Mouse (Mus musculus) intestine, embryonic 15.5 days (tissue): ENCODE data around the gene Ifngr2. TPM values are rescaled to one million over a fixed set of nuclear protein-coding genes. Genes with fewer than 3 reads are reported as not detected.

Source experiments
- ATAC-seq: fragments of 200-750 bp; cut with Nextera tagmentation; 2 replicates; pipeline ENCODE4 v1.8.0; 2017; ENCODE audit warnings: moderate TSS enrichment, moderate library complexity
- H3K27ac ChIP-seq: fragments of 300-500 bp; sonication (generic); 2 replicates; pipeline ENCODE4 v1.5.1; 2015; ENCODE audit warnings: mild to moderate bottlenecking, inconsistent platforms
- H3K27me3 ChIP-seq: fragments of 300-500 bp; sonication (generic); replicated peaks from 2 replicates; pipeline ENCODE4 v1.6.1; 2015; ENCODE audit warnings: inconsistent platforms
- H3K36me3 ChIP-seq: fragments of 300-500 bp; sonication (generic); 2 replicates; pipeline ENCODE4 v1.6.1; 2015; ENCODE audit warnings: inconsistent platforms
- H3K4me1 ChIP-seq: fragments of 300-500 bp; sonication (generic); replicated peaks from 2 replicates; pipeline ENCODE4 v1.6.1; 2015; ENCODE audit warnings: inconsistent platforms
- H3K4me2 ChIP-seq: fragments of 300-500 bp; sonication (generic); replicated peaks from 2 replicates; pipeline ENCODE4 v1.6.1; 2015; ENCODE audit warnings: mild to moderate bottlenecking, inconsistent platforms
- H3K4me3 ChIP-seq: fragments of 300-500 bp; sonication (generic); replicated peaks from 2 replicates; pipeline ENCODE4 v1.5.1; 2015; ENCODE audit warnings: inconsistent platforms
- H3K9ac ChIP-seq: fragments of 300-500 bp; sonication (generic); 2 replicates; pipeline ENCODE4 v1.6.1; 2015; ENCODE audit warnings: inconsistent platforms
- H3K9me3 ChIP-seq: fragments of 300-500 bp; sonication (generic); 2 replicates; pipeline ENCODE4 v1.6.1; 2016; ENCODE audit warnings: inconsistent platforms
- WGBS: fragments of 180-500 bp; shearing (Covaris S2); methylation state at CpG from one replicate; pipeline ENCODE4 v1.1.7; 2015; 5-methylcytosine and 5-hydroxymethylcytosine counted together
- polyA plus RNA-seq: library from polyadenylated mRNA; unstranded; fragments of >200 nt; fragmentation: Nextera tagmentation; extraction: Ambion mirVana; gene quantifications from 2 replicates; pipeline ENCODE4 v1.2.1, GENCODE M21; 2015

The Ifngr2 gene
- polyA plus RNA-seq: 76.4 and 90.6 TPM in 2 replicates

DNA sequence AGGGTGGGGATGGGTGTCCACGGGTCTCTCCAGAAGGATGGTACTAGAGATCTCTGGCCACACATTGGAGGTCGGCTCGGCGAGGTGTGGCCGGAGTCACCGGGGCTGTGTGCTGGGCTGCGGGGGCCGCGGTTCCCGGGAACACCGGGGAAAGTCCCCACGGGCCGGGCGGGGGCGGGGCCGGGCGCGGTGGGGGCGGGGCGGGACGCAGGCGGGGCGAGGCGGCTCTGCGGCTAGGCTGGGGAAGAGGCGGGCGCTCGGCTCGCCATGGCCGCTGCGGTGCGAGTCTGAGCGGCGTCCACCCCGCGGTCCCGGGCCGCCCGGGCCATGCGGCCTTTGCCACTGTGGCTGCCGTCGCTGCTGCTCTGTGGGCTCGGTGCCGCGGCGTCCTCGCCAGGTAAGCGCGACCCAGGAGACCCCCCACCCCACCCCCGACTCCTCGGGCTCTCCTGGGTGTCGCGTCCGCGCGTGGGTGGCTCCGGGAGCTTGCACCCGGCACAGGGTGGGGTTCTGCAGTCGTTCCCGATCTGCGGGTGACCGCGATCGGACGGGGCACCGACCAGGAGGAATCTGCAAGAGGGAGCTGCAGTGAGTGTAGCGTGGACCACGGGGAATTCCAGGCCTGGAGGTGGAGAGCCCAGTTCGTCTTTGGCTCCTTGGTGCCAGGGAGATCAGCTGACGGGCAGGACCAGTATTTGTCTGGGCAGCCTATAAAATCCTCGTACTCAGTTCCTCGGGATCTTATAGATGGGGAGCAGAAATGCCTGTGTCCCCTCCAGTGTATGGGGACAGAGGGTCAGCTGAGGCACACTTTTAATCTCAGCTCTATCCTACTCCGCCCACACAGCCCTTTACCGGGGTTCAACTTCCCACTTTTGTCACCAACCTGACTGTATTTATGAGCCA, at the start of gene Ifngr2:
Gene Ifngr2, plus strand, starts transcription at position 237 of the 906 bp plus-strand sequence.
- Histone ChIP-seq H3K36me3 (no peaks in the 10 kb centered on the region), H3K4me1 (peaks cover 23% of the 10 kb centered on the region; the same call in 1 of the 2 replicates), H3K4me3 (peak within 1 kb of the TSS; percentile 95), H3K9me3 (no peaks in the 10 kb centered on the region), H3K9ac (peak within 1 kb of the TSS; percentile 98), H3K27me3 (no peaks in the 10 kb centered on the region), H3K4me2 (peak within 1 kb of the TSS; percentile 74), H3K27ac (peak within 1 kb of the TSS; percentile 86)
- WGBS: under 1% methylated on average over 53 of the region's 74 CpGs
- peak; percentile 84 for ATAC-seq

DNA sequence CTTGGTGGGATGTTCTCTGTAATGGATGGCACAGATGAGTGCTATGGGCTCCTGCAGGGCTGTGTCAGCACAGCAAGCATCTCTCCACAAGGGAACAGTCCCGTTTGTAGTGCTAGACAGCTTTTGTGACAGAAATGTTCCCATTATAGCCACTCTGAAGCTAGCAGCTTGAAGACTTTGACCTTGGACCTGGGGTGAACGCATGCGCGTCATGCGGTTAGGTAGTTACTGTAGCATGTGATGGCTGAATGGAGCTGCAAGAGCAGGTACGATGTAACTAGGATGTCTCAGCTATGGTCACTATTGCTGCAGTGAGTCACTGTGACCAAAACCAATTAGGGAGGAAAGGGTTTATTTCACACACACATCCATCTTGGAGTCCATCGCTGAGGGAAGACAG, 48.8 kb upstream of the Ifngr2 start:
- WGBS: 88% methylated on average over 7 of the region's 7 CpGs
- no peak overlapping the region for H3K9ac ChIP-seq

GRCm38 (mm10) chr16:91504701-91505100, 42.2 kb upstream of the Ifngr2 start:
- Histone ChIP-seq H3K4me3 (no peak overlapping the region), H3K4me2 (no peak overlapping the region), H3K9me3 (no peaks in the 10 kb centered on the region), H3K9ac (no peak overlapping the region), H3K27me3 (no peaks in the 10 kb centered on the region), H3K4me1 (no peaks in the 10 kb centered on the region), H3K27ac (no peak overlapping the region), H3K36me3 (peaks cover 34% of the 10 kb centered on the region)
- ATAC-seq: no peak
- 81% methylated on average over 7 of the region's 7 CpGs for WGBS

More for the DNA sequence above, 48.8 kb upstream of the Ifngr2 start:
- Histone ChIP-seq H3K4me3 (no peak overlapping the region), H3K27me3 (no peaks in the 10 kb centered on the region), H3K36me3 (peaks cover 37% of the 10 kb centered on the region), H3K4me1 (no peaks in the 10 kb centered on the region), H3K27ac (no peak overlapping the region), H3K4me2 (no peak overlapping the region), H3K9me3 (no peaks in the 10 kb centered on the region)
- ATAC-seq: no peak

DNA sequence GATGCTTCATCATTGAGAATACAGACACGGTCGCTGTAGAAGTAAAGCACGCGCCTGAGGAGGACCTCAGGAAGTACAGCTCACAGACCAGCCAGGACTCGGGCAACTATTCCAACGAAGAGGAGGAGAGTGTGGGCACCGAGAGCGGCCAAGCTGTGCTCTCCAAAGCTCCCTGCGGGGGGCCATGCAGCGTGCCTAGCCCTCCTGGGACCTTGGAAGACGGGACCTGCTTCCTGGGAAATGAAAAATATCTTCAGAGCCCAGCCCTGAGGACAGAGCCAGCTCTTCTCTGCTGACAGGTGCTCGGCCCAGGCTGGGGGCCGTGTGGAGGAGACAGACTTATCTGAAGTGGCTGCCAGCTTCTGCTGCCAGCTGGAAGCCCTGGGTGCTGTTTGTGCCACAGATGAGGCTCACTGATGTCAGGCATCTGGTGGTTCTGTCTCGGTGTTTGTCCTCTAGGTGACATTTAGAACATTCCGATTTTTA, 41.7 kb upstream of the Ifngr2 start:
- H3K9me3 ChIP-seq: no peaks in the 10 kb centered on the region
- H3K9ac ChIP-seq: no peak overlapping the region
- no peak overlapping the region for H3K4me3 ChIP-seq
- H3K27me3 ChIP-seq: no peaks in the 10 kb centered on the region
- WGBS: 89% methylated on average over 15 of the region's 15 CpGs
- no peaks in the 10 kb centered on the region for H3K4me1 ChIP-seq
- ATAC-seq: no peak
- peaks cover 30% of the 10 kb centered on the region for H3K36me3 ChIP-seq
- H3K27ac ChIP-seq: no peak overlapping the region
- no peak overlapping the region for H3K4me2 ChIP-seq

- WGBS: 94% methylated on average over 12 of the region's 12 CpGs
- no peak overlapping the region for H3K27ac ChIP-seq
- H3K36me3 ChIP-seq: peaks cover 25% of the 10 kb centered on the region
- H3K4me3 ChIP-seq: no peak overlapping the region
- no peak for ATAC-seq
- no peak overlapping the region for H3K9ac ChIP-seq
- H3K4me2 ChIP-seq: no peak overlapping the region
- H3K4me1 ChIP-seq: no peaks in the 10 kb centered on the region
- no peaks in the 10 kb centered on the region for H3K27me3 ChIP-seq
- H3K9me3 ChIP-seq: no peaks in the 10 kb centered on the region
These were observed 40.5 kb upstream of the Ifngr2 start for GRCm38 (mm10) chr16:91506396-91506795.

GRCm38 (mm10) chr16:91512161-91512787, 34.6 kb upstream of the Ifngr2 start:
- no peaks in the 10 kb centered on the region for H3K9me3 ChIP-seq
- no peak overlapping the region for H3K27ac ChIP-seq
- 32% methylated on average over 7 of the region's 7 CpGs for WGBS
- H3K4me3 ChIP-seq: no peak overlapping the region
- no peak overlapping the region for H3K4me2 ChIP-seq
- no peaks in the 10 kb centered on the region for H3K4me1 ChIP-seq
- peak; percentile 74 for ATAC-seq
- H3K36me3 ChIP-seq: no peaks in the 10 kb centered on the region
- no peak overlapping the region for H3K9ac ChIP-seq
- H3K27me3 ChIP-seq: no peaks in the 10 kb centered on the region

DNA sequence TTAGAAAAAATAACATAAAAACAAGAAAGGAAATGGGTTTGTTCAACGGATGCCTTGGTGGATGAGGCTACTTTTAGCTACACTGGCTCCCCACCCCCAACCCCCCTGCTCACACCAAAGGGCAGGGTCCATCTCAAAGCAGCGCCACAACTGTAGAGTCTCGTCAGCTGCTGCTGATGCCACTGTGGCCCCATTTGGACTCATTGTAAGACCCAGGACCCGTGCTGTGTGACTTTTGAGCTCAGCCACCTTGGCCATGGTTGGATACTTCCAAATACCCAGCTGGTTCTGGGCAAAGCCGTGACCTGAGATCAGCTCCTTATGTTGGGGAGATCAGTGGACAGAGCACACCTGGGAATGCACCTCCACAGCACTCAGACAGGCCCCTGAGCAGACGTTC, 33.8 kb upstream of the Ifngr2 start:
- ATAC-seq: no peak
- H3K36me3 ChIP-seq: no peaks in the 10 kb centered on the region
- 89% methylated on average over 6 of the region's 6 CpGs for WGBS
- no peak overlapping the region for H3K4me2 ChIP-seq
- no peak overlapping the region for H3K4me3 ChIP-seq
- no peak overlapping the region for H3K27ac ChIP-seq
- no peak overlapping the region for H3K9ac ChIP-seq
- no peaks in the 10 kb centered on the region for H3K27me3 ChIP-seq
- no peaks in the 10 kb centered on the region for H3K9me3 ChIP-seq
- no peaks in the 10 kb centered on the region for H3K4me1 ChIP-seq

GRCm38 (mm10) chr16:91517020-91517419, 29.9 kb upstream of the Ifngr2 start:
- Histone ChIP-seq H3K27me3 (no peaks in the 10 kb centered on the region), H3K9ac (no peak overlapping the region), H3K9me3 (no peaks in the 10 kb centered on the region), H3K27ac (no peak overlapping the region), H3K36me3 (no peaks in the 10 kb centered on the region), H3K4me1 (no peaks in the 10 kb centered on the region), H3K4me3 (no peak overlapping the region), H3K4me2 (no peak overlapping the region)
- ATAC-seq: no peak
- WGBS: 62% methylated on average over 7 of the region's 7 CpGs

DNA sequence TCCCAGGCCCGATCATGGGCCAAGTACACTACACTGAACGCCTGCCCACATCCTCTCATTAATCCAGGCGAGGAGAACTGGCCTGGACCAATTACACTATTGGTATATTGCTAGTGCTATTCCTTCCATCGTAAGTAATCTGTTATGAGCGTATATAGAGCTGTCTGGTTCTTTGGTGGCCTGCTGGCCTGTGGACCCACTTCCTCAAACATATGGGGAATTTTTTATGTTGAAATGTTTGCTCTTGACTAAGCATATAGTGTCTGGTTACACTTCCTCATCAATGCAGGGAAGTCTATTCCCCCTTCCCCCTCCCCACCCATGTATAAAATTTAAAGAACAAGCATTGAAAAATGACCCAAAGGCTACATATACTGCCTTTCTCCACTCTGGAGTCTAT, 24.8 kb upstream of the Ifngr2 start:
- no peak overlapping the region for H3K27ac ChIP-seq
- H3K9ac ChIP-seq: no peak overlapping the region
- no peak overlapping the region for H3K4me3 ChIP-seq
- 60% methylated on average over 5 of the region's 5 CpGs for WGBS
- no peaks in the 10 kb centered on the region for H3K9me3 ChIP-seq
- H3K4me2 ChIP-seq: no peak overlapping the region
- no peaks in the 10 kb centered on the region for H3K36me3 ChIP-seq
- H3K4me1 ChIP-seq: no peaks in the 10 kb centered on the region
- H3K27me3 ChIP-seq: no peaks in the 10 kb centered on the region
- ATAC-seq: peak; percentile 65

DNA sequence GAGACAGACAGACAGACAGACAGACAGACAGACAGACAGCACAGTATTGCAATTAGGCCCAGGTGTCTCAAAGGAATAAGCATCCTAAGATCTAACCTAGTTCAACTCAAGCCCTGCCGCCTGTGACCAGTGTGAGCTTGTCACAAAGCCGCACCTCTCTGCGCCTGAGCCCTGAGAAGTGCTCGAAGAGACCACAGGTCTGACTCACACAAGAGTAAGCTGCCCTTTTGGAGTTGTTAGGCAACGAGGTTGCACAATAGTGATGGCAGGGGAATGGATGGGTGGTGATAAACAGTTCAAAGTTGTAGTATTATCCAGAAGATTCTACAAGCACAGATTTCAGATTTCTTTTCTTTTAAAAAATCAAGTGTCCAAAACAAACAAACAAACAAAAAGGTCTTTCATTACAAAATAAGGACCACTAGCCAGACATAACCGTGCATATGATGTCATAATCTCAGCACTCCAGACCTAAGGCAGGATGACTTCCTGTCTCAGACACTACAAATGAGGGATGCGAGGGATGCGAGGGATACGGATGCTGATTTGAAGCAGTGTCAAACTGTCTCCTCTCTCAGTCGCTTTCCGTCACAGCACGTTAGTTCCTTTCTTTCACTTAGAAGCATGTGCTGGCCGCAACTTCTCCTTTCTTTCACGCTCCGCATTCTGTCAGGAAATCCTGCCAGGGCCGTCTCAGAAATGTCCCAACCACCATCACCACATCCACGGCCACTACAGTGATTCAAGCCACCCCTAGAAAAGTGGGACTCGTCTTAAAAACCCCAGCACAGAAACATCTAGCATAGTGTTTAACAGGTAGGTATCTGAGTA, 24.2 kb upstream of the Ifngr2 start:
- Histone ChIP-seq H3K36me3 (no peaks in the 10 kb centered on the region), H3K9me3 (no peaks in the 10 kb centered on the region), H3K27me3 (no peaks in the 10 kb centered on the region), H3K9ac (no peak overlapping the region), H3K4me1 (no peaks in the 10 kb centered on the region), H3K4me3 (no peak overlapping the region), H3K4me2 (no peak overlapping the region), H3K27ac (no peak overlapping the region)
- ATAC-seq: peak; percentile 89
- WGBS: 73% methylated on average over 18 of the region's 18 CpGs

DNA sequence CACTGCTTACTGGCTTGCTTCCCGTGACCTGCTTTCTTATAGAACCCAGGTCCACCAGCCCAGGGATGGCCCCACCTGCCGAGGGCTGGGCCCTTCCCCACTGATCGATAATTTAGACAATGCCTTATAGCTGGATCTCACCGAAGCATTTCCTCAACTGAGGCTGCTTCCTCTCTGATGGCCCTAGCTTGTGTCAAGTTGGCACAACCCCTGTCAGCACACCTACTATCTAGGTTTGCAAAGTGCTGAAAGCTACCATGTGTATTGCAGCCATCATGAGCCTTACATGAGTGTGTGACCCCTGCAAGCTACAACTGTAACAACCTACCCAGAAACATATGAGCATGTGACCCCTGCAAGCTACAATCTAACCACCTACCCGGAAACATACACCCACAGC, 22.7 kb upstream of the Ifngr2 start:
- H3K4me3 ChIP-seq: no peak overlapping the region
- H3K9ac ChIP-seq: no peak overlapping the region
- no peak overlapping the region for H3K27ac ChIP-seq
- 84% methylated on average over 5 of the region's 5 CpGs for WGBS
- no peak overlapping the region for H3K4me2 ChIP-seq
- H3K4me1 ChIP-seq: no peaks in the 10 kb centered on the region
- no peaks in the 10 kb centered on the region for H3K36me3 ChIP-seq
- no peaks in the 10 kb centered on the region for H3K27me3 ChIP-seq
- ATAC-seq: no peak
- no peaks in the 10 kb centered on the region for H3K9me3 ChIP-seq

DNA sequence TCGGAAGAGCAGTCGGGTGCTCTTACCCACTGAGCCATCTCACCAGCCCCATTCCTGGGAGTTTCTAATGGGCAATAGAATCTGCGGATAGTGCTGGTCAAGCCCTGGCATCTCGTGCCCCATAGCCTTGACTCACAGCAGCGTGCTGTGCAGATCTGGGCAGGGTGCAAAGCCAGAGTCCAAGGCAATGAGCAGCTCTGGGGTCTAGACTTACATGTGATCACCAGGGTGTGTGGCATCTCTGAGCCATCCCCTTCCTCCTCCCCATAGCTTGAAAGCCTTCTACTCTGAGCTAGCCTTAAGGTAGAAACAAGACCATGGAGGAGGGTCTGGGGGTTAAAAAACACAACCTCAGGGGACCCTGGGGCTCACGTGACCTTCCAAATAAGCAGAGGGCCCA, 20.6 kb upstream of the Ifngr2 start:
- ATAC-seq: no peak
- Histone ChIP-seq H3K9ac (no peak overlapping the region), H3K9me3 (no peaks in the 10 kb centered on the region), H3K4me1 (no peaks in the 10 kb centered on the region), H3K27me3 (no peaks in the 10 kb centered on the region), H3K4me2 (no peak overlapping the region), H3K36me3 (no peaks in the 10 kb centered on the region), H3K4me3 (no peak overlapping the region), H3K27ac (no peak overlapping the region)
- 98% methylated on average over 6 of the region's 6 CpGs for WGBS
